Mouse (Mus musculus): ENCODE measurements around the gene 1700003E16Rik.
"Not testable (repeated sequence)": the region's sequence is repeated elsewhere in the genome, so short reads cannot be mapped to it uniquely, and the experiment has no call there.

1700003E16Rik gene

DNA sequence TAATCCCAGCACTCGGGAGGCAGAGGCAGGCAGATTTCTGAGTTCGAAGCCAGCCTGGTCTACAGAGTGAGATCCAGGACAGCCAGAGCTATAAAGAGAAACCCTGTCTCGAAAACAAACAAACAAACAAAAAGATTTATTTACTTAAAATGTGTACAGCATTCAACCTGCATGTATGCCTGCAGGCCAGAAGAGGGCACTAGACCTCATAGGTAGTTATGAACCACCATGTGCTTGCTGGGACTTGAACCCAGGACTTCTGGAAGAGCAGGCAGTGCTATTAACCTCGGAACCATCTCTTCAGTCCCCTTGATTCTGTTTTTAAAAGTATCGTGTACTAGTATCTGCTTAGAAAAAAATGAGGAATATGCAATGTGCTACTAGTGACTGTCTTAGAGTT is 28.8 kb upstream of the 1700003E16Rik start:
- no peak for DNase-seq

GRCm38 (mm10) chr6:83131469-83132034 is 24.7 kb upstream of the 1700003E16Rik start:
- no peak for DNase-seq

GRCm38 (mm10) chr6:83132176-83132919 is 23.9 kb upstream of the 1700003E16Rik start:
- DNase-seq: no peak

- no peak for DNase-seq
Measured at GRCm38 (mm10) chr6:83134226-83134625, 22.0 kb upstream of the 1700003E16Rik start.

GRCm38 (mm10) chr6:83134951-83135513 is 21.2 kb upstream of the 1700003E16Rik start, which contains the start of gene Rtkn:
Gene Rtkn, plus strand, starts transcription at chr6:83135463.
- no peak for DNase-seq

DNA sequence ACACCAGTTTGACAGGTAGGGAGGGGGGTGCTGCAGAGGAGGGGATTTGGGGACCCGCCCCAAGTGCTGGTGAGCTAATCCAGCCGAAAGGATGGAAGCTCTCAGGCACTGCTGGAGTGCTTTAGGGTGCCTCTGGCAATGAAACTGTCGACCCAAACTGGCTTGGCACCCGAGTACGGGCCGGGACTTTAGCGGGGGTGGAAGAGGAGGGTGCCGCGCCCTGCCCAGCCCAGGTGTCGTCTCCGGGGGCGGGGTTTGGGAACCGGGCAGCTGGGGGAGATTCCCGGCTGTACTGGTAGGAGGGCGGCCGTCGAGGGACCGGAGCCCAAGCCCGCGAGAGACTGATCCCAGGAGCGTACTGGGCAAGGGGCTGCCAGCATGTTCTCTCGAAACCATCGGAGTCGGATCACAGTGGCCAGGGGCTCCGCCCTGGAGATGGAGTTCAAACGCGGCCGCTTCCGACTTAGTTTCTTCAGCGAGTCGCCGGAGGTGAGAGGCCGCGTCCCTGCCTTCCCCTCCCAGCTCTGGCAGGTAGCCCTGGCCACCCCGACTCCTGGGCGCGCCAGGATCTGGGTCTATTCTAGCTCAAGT is 20.5 kb upstream of the 1700003E16Rik start:
- DNase-seq: no peak

- DNase-seq: no peak
Measured at GRCm38 (mm10) chr6:83136291-83136880, 19.8 kb upstream of the 1700003E16Rik start.

- no peak for DNase-seq
Measured at GRCm38 (mm10) chr6:83136881-83137575, 19.2 kb upstream of the 1700003E16Rik start.

DNA sequence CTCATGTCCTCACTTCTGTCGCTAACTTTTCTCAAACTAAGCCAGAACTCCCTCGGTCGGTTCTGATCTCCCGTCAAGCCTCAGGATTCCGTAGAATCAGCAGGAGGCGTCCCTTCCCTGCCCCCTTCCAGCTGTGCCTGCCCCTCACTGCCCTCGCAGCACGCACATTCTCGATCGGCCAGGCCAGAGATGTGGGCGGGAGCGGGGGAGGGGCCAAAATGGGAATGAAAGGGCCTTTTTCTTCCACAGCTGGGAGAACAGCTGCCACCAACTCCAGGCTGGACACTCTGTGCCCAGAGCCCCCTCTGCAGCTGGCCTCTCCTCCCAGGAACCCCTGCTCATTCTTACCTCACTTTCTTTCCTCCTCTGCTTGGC is 18.6 kb upstream of the 1700003E16Rik start:
- DNase-seq: no peak

GRCm38 (mm10) chr6:83138056-83138455 is 18.1 kb upstream of the 1700003E16Rik start:
- DNase-seq: no peak

DNA sequence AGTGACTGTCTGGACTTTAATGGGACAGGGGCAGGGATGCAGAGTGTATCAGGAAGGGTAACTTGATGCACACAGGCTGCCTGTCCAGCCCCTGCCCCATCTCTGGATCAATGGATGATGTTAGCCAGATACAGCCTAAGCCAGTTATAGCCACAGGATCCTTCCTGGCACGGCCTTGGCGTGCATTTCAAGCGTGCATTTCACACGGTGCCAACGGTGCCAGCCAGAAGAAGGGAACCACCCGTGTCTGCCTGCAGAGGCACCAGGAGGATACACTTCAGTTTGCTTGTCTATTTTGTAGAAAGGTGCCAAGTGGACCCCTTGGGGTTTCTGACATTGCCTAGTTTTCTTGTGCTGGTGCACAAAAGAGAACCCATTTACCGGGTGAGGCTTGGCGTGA is 16.2 kb upstream of the 1700003E16Rik start:
- no peak for DNase-seq

DNA sequence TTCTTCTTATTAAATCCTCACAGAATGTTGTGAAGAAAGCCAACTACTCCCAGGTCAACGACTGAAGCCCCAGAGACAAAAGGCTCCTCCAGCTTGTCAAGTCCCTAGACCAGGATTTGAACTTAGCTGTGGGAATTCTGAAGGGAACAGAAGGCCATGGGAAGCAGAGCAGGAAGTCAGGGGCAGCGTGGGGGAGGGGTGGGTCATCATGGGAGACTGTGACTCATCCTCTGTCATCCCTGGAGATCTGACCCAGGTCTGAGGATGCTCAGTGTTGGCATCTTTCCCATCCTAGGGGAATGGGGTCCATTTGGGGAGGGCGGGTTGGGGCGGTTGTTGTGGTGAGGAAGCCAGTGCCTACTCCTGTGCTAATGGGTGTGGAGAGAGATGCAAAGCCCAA is 14.6 kb upstream of the 1700003E16Rik start:
- no peak for DNase-seq

GRCm38 (mm10) chr6:83142211-83142731 is 13.9 kb upstream of the 1700003E16Rik start:
- DNase-seq: no peak

DNA sequence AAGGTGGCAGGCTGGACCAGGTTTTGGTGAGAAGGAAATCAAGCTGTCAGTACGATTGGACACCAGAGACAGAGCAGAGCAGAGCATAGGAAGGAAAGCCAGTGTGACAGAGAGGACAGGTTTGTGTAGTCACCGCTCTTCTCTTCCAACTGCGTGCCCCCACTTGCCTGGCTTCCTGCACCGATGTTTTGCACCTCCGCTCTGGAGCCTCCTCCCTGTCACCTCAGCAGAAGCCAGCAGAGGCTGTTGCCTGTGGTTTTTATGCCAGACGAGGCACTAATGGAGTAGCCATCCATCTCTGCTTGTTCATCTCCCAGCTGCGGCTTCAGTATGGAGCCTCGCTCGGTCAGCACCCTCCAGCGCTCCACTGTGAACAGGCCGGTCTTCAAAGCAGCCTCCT is 13.3 kb upstream of the 1700003E16Rik start:
- DNase-seq: no peak

DNA sequence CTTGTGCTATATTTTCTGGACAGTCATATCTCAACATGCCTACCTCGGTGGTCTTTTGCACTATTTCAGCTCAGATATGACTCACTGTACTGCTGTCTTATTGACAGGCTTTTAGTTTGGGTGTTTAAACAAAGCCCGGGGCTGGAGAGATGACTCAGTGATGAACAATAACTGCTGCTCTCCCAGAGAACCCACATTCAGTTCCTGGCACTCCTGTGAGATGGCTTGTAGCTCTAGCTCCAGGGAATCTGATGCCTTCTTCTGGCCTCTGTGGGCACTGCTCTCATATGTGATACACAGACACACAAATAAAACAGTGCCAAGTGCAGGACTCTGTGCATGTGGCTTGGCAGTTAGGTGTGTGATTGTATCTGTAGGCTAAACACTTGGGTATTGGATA is 11.0 kb upstream of the 1700003E16Rik start:
- no peak for DNase-seq

GRCm38 (mm10) chr6:83145805-83146204 is 10.4 kb upstream of the 1700003E16Rik start:
- DNase-seq: no peak

DNA sequence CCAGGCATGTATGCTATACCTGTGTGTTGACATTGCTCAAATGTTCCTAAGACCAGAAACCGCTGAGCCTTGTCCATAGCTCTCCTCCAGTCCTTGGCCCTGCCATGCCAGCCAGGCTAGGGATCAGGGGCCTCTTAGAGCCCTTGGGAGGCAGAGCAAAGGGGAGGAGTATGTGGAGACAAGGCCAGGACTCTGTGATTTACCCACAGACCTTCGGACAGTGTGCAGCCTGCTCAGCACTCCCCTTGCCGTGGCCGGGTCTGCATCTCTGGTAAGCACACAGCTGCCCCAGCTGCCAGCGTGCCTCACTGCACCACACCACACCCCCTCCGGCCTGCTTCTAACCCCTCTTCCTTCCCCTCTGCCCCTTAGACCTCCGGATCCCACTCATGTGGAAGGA is 8.9 kb upstream of the 1700003E16Rik start:
- DNase-seq: no peak

DNA sequence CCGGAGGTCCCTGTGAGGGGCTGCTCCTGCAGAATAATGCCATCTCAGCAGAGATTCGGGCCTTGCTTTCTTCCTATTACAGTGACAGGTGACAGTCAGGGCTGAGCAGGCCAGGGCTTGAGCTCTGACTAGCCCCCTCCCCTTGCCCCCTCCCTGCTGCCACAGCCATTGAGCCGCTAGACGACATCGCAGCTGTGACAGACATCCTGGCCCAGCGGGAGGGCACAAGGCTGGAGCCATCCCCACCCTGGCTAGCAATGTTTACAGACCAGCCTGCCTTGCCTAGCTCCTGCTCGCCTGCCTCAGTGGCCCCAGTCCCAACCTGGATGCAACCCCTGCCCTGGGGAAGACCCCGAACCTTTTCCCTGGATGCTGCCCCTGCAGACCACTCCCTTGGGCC is 4.5 kb upstream of the 1700003E16Rik start:
- no peak for DNase-seq

- no peak for DNase-seq
Measured at GRCm38 (mm10) chr6:83153038-83153437, 3.2 kb upstream of the 1700003E16Rik start.

- DNase-seq: no peak
Measured at GRCm38 (mm10) chr6:83153485-83153884, 2.7 kb upstream of the 1700003E16Rik start.

- DNase-seq: no peak
Measured at GRCm38 (mm10) chr6:83155552-83156238, 509 bp upstream of the 1700003E16Rik start.

- not testable (repeated sequence) for DNase-seq
Measured at GRCm38 (mm10) chr6:83159456-83159855, 3.3 kb downstream of the 1700003E16Rik start.
